Mouse (Mus musculus): Measurements from ENCODE around the gene Nrp1. TPM values are rescaled to one million over a fixed set of nuclear protein-coding genes. Genes with fewer than 3 reads are reported as not detected.

The Nrp1 gene
- polyA plus RNA-seq, 1 experiment from 2014 or later: 373 TPM

DNA sequence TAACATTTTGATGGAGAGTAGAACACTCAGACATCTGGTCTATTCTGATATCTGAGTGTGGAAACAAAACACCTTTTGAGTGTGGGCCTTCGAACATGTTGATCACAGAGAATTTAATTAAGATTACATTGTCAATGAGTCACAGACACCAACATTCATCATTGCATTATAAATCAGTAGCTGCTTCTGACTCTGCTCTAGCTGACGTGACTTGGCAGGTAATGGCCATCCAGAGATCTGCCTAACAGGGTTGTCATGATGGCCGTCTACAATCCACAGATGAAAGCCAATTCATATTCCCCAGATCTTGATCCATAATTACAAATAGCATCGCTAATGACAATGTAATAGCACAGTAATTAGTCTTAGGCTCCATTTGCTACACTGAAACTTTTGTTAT, 140.4 kb downstream of the Nrp1 start:
- Histone ChIP-seq H3K79me2 (ENCODE audit: inconsistent target) (no peaks in the 10 kb centered on the region), H3K27ac (no peak overlapping the region), H3K4me3 (ENCODE audit: inconsistent target) (no peak overlapping the region), H3K36me3 (ENCODE audit: inconsistent target) (peaks cover 93% of the 10 kb centered on the region)
- WGBS (ENCODE audit: missing documents): 100% methylated on average over 4 of the region's 4 CpGs

- no peaks in the 10 kb centered on the region for H3K79me2 ChIP-seq (ENCODE audit: inconsistent target)
- H3K36me3 ChIP-seq (ENCODE audit: inconsistent target): peaks cover 45% of the 10 kb centered on the region
- H3K27ac ChIP-seq: no peak overlapping the region
- no peak overlapping the region for H3K4me3 ChIP-seq (ENCODE audit: inconsistent target)
- WGBS (ENCODE audit: missing documents): 83% methylated on average over 5 of the region's 5 CpGs
Observed at GRCm38 (mm10) chr8:128504136-128504829, 145.9 kb downstream of the Nrp1 start.

GRCm38 (mm10) chr8:128505866-128506265, 147.5 kb downstream of the Nrp1 start:
- H3K79me2 ChIP-seq (ENCODE audit: inconsistent target): no peaks in the 10 kb centered on the region
- peaks cover 30% of the 10 kb centered on the region for H3K36me3 ChIP-seq (ENCODE audit: inconsistent target)
- H3K4me3 ChIP-seq (ENCODE audit: inconsistent target): no peak overlapping the region
- peak overlapping the region; percentile 39 for H3K27ac ChIP-seq

DNA sequence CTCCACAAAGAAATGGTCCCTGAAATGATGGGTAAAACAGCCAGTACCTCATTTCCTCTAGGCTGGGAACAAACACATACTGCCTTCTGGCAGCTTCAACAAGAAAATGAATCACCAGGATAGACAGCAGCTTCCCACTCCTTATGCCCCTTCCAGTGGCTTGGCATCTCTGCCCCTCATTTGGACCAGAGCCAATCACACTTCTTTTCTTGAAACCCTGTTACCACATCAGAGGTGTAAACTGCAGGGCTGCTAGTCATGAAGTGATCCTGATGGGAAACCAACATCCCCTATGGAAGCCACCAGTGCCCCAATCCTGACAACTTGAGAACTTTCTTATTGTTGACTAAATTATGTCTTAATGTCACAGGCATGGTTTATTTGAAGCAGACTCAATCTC, 150.3 kb downstream of the Nrp1 start:
- peaks cover 3% of the 10 kb centered on the region; the same call in 1 of the 2 replicates for H3K36me3 ChIP-seq (ENCODE audit: inconsistent target)
- H3K27ac ChIP-seq: no peak overlapping the region
- H3K79me2 ChIP-seq (ENCODE audit: inconsistent target): no peaks in the 10 kb centered on the region
- no peak overlapping the region for H3K4me3 ChIP-seq (ENCODE audit: inconsistent target)

- H3K36me3 ChIP-seq (ENCODE audit: inconsistent target): no peaks in the 10 kb centered on the region
- H3K79me2 ChIP-seq (ENCODE audit: inconsistent target): no peaks in the 10 kb centered on the region
- H3K27ac ChIP-seq: no peak overlapping the region
- no peak overlapping the region for H3K4me3 ChIP-seq (ENCODE audit: inconsistent target)
Observed at GRCm38 (mm10) chr8:128511021-128511420, 152.6 kb downstream of the Nrp1 start.

GRCm38 (mm10) chr8:128511732-128512131, 153.3 kb downstream of the Nrp1 start:
- no peak overlapping the region for H3K27ac ChIP-seq
- no peaks in the 10 kb centered on the region for H3K36me3 ChIP-seq (ENCODE audit: inconsistent target)
- H3K4me3 ChIP-seq (ENCODE audit: inconsistent target): no peak overlapping the region
- H3K79me2 ChIP-seq (ENCODE audit: inconsistent target): no peaks in the 10 kb centered on the region
- 100% methylated on average over 1 of the region's 1 CpGs for WGBS (ENCODE audit: missing documents)

DNA sequence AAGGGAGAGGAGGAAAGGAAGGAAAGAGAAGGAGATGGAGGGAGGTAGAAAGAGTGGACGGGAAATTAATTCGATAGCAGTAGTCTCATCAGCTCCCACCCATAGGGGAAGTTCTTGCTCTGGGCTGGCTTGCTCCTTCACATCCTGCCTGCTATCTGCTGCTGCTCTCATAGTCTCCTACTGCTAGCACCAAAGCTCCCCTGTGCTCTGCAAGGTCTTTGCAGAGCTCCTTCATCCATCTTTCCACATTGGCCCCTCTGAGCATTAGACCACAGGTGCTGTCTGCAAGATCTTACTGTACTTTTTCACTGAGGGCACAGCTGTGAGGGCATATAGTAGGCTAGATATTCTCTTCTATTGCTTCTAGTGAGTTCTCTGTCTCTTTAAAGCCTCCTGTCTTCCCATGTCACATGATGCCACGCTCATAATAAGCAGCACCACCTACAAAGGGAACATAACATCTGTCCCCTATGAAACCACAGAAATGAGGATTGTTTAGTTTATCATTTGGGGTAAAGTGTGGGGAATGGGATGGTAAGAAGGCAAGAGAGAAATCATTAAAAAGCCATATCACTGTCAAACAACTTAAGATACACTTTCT, 158.5 kb downstream of the Nrp1 start:
- Histone ChIP-seq H3K79me2 (ENCODE audit: inconsistent target) (no peaks in the 10 kb centered on the region), H3K27ac (no peak overlapping the region), H3K4me3 (ENCODE audit: inconsistent target) (no peak overlapping the region), H3K36me3 (ENCODE audit: inconsistent target) (no peaks in the 10 kb centered on the region)
- 42% methylated on average over 3 of the region's 3 CpGs for WGBS (ENCODE audit: missing documents)

- no peak overlapping the region for H3K4me3 ChIP-seq (ENCODE audit: inconsistent target)
- H3K36me3 ChIP-seq (ENCODE audit: inconsistent target): no peaks in the 10 kb centered on the region
- no peak overlapping the region for H3K27ac ChIP-seq
- no peaks in the 10 kb centered on the region for H3K79me2 ChIP-seq (ENCODE audit: inconsistent target)
- 29% methylated on average over 4 of the region's 4 CpGs for WGBS (ENCODE audit: missing documents)
Observed at GRCm38 (mm10) chr8:128517546-128518102, 159.2 kb downstream of the Nrp1 start.

GRCm38 (mm10) chr8:128519366-128519765, 161.0 kb downstream of the Nrp1 start:
- Histone ChIP-seq H3K79me2 (ENCODE audit: inconsistent target) (no peaks in the 10 kb centered on the region), H3K36me3 (ENCODE audit: inconsistent target) (no peaks in the 10 kb centered on the region), H3K4me3 (ENCODE audit: inconsistent target) (no peak overlapping the region), H3K27ac (no peak overlapping the region)
- WGBS (ENCODE audit: missing documents): 50% methylated on average over 1 of the region's 1 CpGs

GRCm38 (mm10) chr8:128523825-128524224, 165.4 kb downstream of the Nrp1 start:
- WGBS (ENCODE audit: missing documents): 93% methylated on average over 7 of the region's 7 CpGs
- Histone ChIP-seq H3K79me2 (ENCODE audit: inconsistent target) (no peaks in the 10 kb centered on the region), H3K27ac (no peak overlapping the region), H3K36me3 (ENCODE audit: inconsistent target) (no peaks in the 10 kb centered on the region), H3K4me3 (ENCODE audit: inconsistent target) (no peak overlapping the region)

- 89% methylated on average over 1 of the region's 1 CpGs for WGBS (ENCODE audit: missing documents)
- H3K79me2 ChIP-seq (ENCODE audit: inconsistent target): no peaks in the 10 kb centered on the region
- H3K36me3 ChIP-seq (ENCODE audit: inconsistent target): no peaks in the 10 kb centered on the region
- H3K4me3 ChIP-seq (ENCODE audit: inconsistent target): no peak overlapping the region
- H3K27ac ChIP-seq: no peak overlapping the region
Observed at GRCm38 (mm10) chr8:128525912-128526311, 167.5 kb downstream of the Nrp1 start.

GRCm38 (mm10) chr8:128528591-128529383, 170.4 kb downstream of the Nrp1 start:
- no peak overlapping the region for H3K27ac ChIP-seq
- WGBS (ENCODE audit: missing documents): 90% methylated on average over 8 of the region's 8 CpGs
- no peaks in the 10 kb centered on the region for H3K36me3 ChIP-seq (ENCODE audit: inconsistent target)
- no peaks in the 10 kb centered on the region for H3K79me2 ChIP-seq (ENCODE audit: inconsistent target)
- H3K4me3 ChIP-seq (ENCODE audit: inconsistent target): no peak overlapping the region

GRCm38 (mm10) chr8:128534442-128534871, 176.1 kb downstream of the Nrp1 start:
- H3K79me2 ChIP-seq (ENCODE audit: inconsistent target): no peaks in the 10 kb centered on the region
- H3K4me3 ChIP-seq (ENCODE audit: inconsistent target): no peak overlapping the region
- no peaks in the 10 kb centered on the region for H3K36me3 ChIP-seq (ENCODE audit: inconsistent target)
- 59% methylated on average over 3 of the region's 3 CpGs for WGBS (ENCODE audit: missing documents)
- H3K27ac ChIP-seq: no peak overlapping the region

DNA sequence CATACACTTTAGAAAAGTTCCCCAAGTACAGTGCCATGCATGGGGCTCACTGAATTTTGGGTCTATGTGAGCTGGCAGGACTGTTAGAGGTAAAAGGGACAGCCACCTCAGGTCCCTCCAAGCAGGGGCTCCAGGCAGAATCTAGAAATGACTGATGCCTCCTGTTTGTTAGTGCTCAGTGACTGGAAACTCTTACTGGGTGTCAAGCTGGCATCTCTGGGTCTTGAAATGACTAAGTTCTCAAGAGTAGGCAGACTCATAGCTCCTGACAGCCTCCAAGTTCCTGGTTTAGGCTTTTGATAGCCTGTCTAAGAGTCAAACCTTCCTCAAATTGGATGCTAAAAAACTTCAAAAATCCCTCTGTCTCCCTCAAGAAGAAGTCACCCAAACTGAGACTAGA, 177.3 kb downstream of the Nrp1 start:
- H3K27ac ChIP-seq: no peak overlapping the region

GRCm38 (mm10) chr8:128538378-128538777, 180.0 kb downstream of the Nrp1 start:
- H3K36me3 ChIP-seq (ENCODE audit: inconsistent target): no peaks in the 10 kb centered on the region
- H3K27ac ChIP-seq: no peak overlapping the region
- WGBS (ENCODE audit: missing documents): 92% methylated on average over 1 of the region's 1 CpGs
- no peak overlapping the region for H3K4me3 ChIP-seq (ENCODE audit: inconsistent target)
- H3K79me2 ChIP-seq (ENCODE audit: inconsistent target): no peaks in the 10 kb centered on the region

More for the DNA sequence above, 177.3 kb downstream of the Nrp1 start:
- no peaks in the 10 kb centered on the region for H3K36me3 ChIP-seq (ENCODE audit: inconsistent target)
- H3K79me2 ChIP-seq (ENCODE audit: inconsistent target): no peaks in the 10 kb centered on the region
- no peak overlapping the region for H3K4me3 ChIP-seq (ENCODE audit: inconsistent target)
